Mouse (Mus musculus): ENCODE measurements around the gene Arhgef40. TPM values are rescaled to one million over a fixed set of nuclear protein-coding genes. Genes with fewer than 3 reads are reported as not detected.

Arhgef40 gene
- total RNA-seq, 1 experiment from 2014 or later = 49.5 TPM

Other genes starting within 250 kb of the Arhgef40 start
- not detected in 2 replicates for gene Ang4, start 211.1 kb upstream of the Arhgef40 start, total RNA-seq (2021)
- not detected in 2 replicates for gene AY358078, start 184.7 kb upstream of the Arhgef40 start, total RNA-seq (2021)
- 0.67 TPM in 1 of 2 replicates, not detected in the other for gene Ear6, start 131.0 kb upstream of the Arhgef40 start, total RNA-seq (2021)
- gene Mettl17, start 99.9 kb upstream of the Arhgef40 start, total RNA-seq (2021) = 37.1 and 39.0 TPM in 2 replicates
- 0.63 and 0.64 TPM in 2 replicates for gene Slc39a2, start 91.8 kb upstream of the Arhgef40 start, total RNA-seq (2021)
- gene Ndrg2, start 70.6 kb upstream of the Arhgef40 start, total RNA-seq (2021) = 314 and 338 TPM in 2 replicates
- gene Tppp2, start 66.3 kb upstream of the Arhgef40 start, total RNA-seq (2021) = not detected in 2 replicates
- not detected in 2 replicates for gene Rnase13, start 61.9 kb upstream of the Arhgef40 start, total RNA-seq (2021)
- 3.7 and 4.4 TPM in 2 replicates for gene Tmem253, start 30.9 kb downstream of the Arhgef40 start, total RNA-seq (2021)
- 56.5 and 63.7 TPM in 2 replicates for gene Zfp219, start 36.0 kb downstream of the Arhgef40 start, total RNA-seq (2021)
- gene Olfr221, start 57.7 kb downstream of the Arhgef40 start, total RNA-seq (2021) = not detected in 2 replicates
- 221 and 230 TPM in 2 replicates for gene Hnrnpc, start 119.3 kb downstream of the Arhgef40 start, total RNA-seq (2021)
- 0.44 and 1.4 TPM in 2 replicates for gene Rpgrip1, start 126.0 kb downstream of the Arhgef40 start, total RNA-seq (2021)
- gene Supt16, start 212.7 kb downstream of the Arhgef40 start, total RNA-seq (2021) = 56.4 and 62.2 TPM in 2 replicates

All from adrenal gland, postnatal 14 days (tissue).